Mouse (Mus musculus) spleen, adult 2 months (tissue): Measurements from ENCODE around the gene Kcnk3. TPM values are rescaled to one million over a fixed set of nuclear protein-coding genes. Genes with fewer than 3 reads are reported as not detected.

Experiments
- DNase-seq, 2 experiments: peaks; one replicate each; pipeline versions ENCODE4 v3.0.0 to v3.0.0-alpha.2; 2012 to 2021; ENCODE audit warnings: low spot score in 2 of 2, low read depth in 1 of 2
- H3K27ac ChIP-seq: fragments of 200-500 bp; 2 replicates; pipeline ENCODE4 v1.5.1; 2012; ENCODE audit warnings: low read length, inconsistent platforms; ENCODE audit not compliant: insufficient read depth
- H3K27me3 ChIP-seq: fragments of 200-500 bp; 2 replicates; pipeline ENCODE4 v1.6.1; 2012; ENCODE audit warnings: mild to moderate bottlenecking, moderate library complexity, low read length, inconsistent platforms; ENCODE audit not compliant: control insufficient read depth, insufficient read depth
- H3K36me3 ChIP-seq: fragments of 200-500 bp; 2 replicates; pipeline ENCODE4 v1.6.1; 2012; ENCODE audit warnings: mild to moderate bottlenecking, low read length, inconsistent platforms; ENCODE audit not compliant: control insufficient read depth, insufficient read depth
- H3K4me1 ChIP-seq: fragments of 200-500 bp; 2 replicates; pipeline ENCODE4 v1.6.1; 2011; ENCODE audit warnings: inconsistent platforms; ENCODE audit not compliant: control insufficient read depth, insufficient read depth, insufficient read length
- H3K4me3 ChIP-seq: fragments of 200-500 bp; 2 replicates; pipeline ENCODE4 v1.5.1; 2011; ENCODE audit warnings: mild to moderate bottlenecking, inconsistent platforms; ENCODE audit not compliant: insufficient read depth, insufficient read length; ENCODE audit errors: extremely low read depth
- CTCF ChIP-seq: fragments of 200-500 bp; IDR thresholded peaks from 2 replicates; pipeline ENCODE4 v1.5.1; 2011; ENCODE audit warnings: mild to moderate bottlenecking, inconsistent platforms; ENCODE audit not compliant: insufficient read depth, insufficient read length, insufficient replicate concordance; ENCODE audit errors: extremely low read depth
- POLR2A ChIP-seq: fragments of 200-500 bp; IDR thresholded peaks from 2 replicates; pipeline ENCODE4 v1.6.1; 2011; ENCODE audit warnings: low read depth, low read length, inconsistent platforms
- WGBS: fragments of 180-500 bp; shearing (Covaris S2); methylation state at CpG from one replicate; pipeline ENCODE4 v1.1.7; 2018; 5-methylcytosine and 5-hydroxymethylcytosine counted together
- polyA plus RNA-seq: library from polyadenylated mRNA; depleted of rRNA; stranded (reverse); fragments of >200 nt; gene quantifications from 2 replicates; pipeline ENCODE4 v1.2.3, GENCODE M21; 2012

Kcnk3 gene
- polyA plus RNA-seq, 1 experiment: 7.9 TPM

DNA sequence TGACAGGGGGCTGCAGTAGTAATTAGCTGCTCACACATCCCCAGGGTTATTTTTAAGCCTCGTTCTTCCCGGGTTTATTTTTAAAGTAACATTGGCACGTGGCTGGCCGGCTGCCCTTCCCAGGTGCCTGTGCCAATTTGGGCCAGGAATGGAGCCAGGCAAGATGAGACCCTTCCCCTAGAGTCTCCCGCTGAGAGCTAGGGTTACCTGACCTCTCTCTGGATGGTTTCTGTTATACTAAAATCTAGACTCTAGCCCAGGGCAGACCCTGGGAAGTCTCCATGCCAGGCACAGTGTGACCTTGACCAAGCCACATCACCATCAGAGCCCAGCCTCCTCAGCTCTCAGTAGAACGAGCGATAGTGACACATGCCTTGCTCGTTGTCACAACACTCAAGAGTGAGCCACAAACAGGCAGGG, 16.8 kb downstream of the Kcnk3 start:
- H3K27ac ChIP-seq: no peak overlapping the region
- no peak for TF ChIP-seq CTCF
- no peak for TF ChIP-seq POLR2A
- DNase-seq: no peak
- WGBS: 77% methylated on average over 8 of the region's 8 CpGs
- no peaks in the 10 kb centered on the region for H3K36me3 ChIP-seq
- H3K4me3 ChIP-seq: no peak overlapping the region
- H3K4me1 ChIP-seq: no peaks in the 10 kb centered on the region
- no peaks in the 10 kb centered on the region; the same call in 1 of the 2 replicates for H3K27me3 ChIP-seq

DNA sequence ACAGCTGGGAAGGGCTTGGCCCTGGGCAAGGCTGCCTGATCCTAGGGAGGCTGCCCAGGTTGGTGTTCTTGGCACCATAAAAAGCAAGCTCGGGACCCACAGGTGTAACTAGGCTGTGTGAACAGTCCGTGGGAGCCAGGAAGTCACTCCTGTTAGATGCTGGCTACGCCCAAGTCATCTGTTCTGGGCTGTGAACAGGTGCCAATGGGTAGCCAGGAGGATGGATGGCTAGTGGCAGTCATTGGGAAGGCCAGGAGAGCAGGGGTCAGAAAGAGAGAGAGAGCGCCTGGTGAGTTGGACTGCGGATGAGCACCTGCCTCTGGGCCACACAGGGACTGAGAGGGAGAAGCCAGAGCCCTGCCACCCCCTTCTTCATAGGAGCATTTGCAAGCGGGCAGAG, 17.7 kb downstream of the Kcnk3 start:
- no peaks in the 10 kb centered on the region for H3K36me3 ChIP-seq
- 80% methylated on average over 6 of the region's 6 CpGs for WGBS
- H3K4me3 ChIP-seq: no peak overlapping the region
- H3K27ac ChIP-seq: no peak overlapping the region
- no peaks in the 10 kb centered on the region for H3K4me1 ChIP-seq
- no peaks in the 10 kb centered on the region; the same call in 1 of the 2 replicates for H3K27me3 ChIP-seq
- no peak for DNase-seq
- TF ChIP-seq POLR2A (no peak), CTCF (no peak)

- Histone ChIP-seq H3K4me3 (no peak overlapping the region), H3K27me3 (no peaks in the 10 kb centered on the region; the same call in 1 of the 2 replicates), H3K36me3 (no peaks in the 10 kb centered on the region), H3K4me1 (no peaks in the 10 kb centered on the region), H3K27ac (no peak overlapping the region)
- TF ChIP-seq CTCF (no peak), POLR2A (no peak)
- DNase-seq: no peak
- 67% methylated on average over 16 of the region's 16 CpGs for WGBS
Observed at GRCm38 (mm10) chr5:30606424-30607073, 18.6 kb downstream of the Kcnk3 start.

DNA sequence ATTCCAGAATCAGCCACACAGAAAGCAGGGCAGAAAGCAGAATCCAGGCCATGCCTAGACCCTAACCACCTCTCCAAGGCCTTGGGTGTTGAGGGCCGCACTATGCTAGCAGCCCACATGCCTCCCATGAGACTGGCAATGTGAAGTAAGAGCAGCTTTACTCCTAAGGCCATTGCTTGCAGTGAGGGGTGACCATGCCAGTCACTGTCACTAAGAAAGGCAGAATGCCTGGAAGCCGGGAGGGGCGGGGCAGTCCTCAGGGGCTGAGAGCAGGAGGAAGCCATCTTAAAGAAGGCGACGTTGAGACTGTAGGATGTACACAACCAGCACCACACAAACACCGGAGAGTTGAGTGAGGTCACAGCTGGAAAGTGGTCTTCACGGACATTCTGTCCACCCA, 21.1 kb downstream of the Kcnk3 start:
- TF ChIP-seq POLR2A: no peak
- TF ChIP-seq CTCF: no peak
- WGBS: 92% methylated on average over 7 of the region's 7 CpGs
- Histone ChIP-seq H3K27me3 (no peaks in the 10 kb centered on the region), H3K4me3 (no peak overlapping the region), H3K36me3 (no peaks in the 10 kb centered on the region), H3K27ac (no peak overlapping the region), H3K4me1 (no peaks in the 10 kb centered on the region)
- DNase-seq: no peak

DNA sequence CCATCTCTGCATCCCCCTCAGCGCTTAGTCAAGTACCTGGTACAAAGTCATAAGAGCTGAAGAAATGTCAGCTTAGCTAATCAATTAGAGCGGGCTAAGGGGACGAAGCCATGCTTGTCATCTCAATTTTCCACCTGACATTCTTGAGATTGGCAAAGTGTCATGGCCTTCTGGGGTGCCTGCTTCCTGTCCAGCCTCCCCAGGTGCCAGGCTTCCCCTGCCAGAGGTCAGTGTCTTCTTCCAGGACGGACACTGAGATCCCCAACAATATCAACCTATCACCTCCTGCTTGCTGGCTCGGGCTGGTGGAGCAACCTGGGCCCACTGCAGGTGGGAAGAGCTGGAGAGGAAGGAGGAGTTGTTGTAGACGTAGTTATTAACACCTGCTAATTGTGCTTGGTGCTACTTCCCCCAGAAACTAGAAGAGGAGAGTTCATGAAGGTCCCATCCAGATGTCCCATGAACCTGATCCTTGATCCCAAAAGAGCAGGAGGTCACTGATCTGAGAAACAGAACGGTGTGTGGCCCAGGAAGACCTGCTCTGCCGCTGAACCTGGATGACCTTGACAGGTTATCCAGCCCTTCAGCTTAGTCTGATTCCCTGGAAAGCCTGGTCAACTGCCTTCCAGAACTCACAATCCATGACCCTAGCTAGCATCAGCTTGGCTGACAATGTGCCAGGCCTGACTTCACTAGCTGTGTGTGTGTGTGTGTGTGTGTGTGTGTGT, 22.1 kb downstream of the Kcnk3 start:
- H3K4me3 ChIP-seq: no peak overlapping the region
- DNase-seq: no peak
- H3K27ac ChIP-seq: no peak overlapping the region
- no peaks in the 10 kb centered on the region; the same call in 1 of the 2 replicates for H3K4me1 ChIP-seq
- no peak for TF ChIP-seq POLR2A
- no peak for TF ChIP-seq CTCF
- H3K36me3 ChIP-seq: no peaks in the 10 kb centered on the region
- no peaks in the 10 kb centered on the region for H3K27me3 ChIP-seq
- 83% methylated on average over 8 of the region's 8 CpGs for WGBS

- WGBS: 76% methylated on average over 1 of the region's 1 CpGs
- no peaks in the 10 kb centered on the region for H3K27me3 ChIP-seq
- TF ChIP-seq POLR2A (no peak), CTCF (no peak)
- H3K4me1 ChIP-seq: no peaks in the 10 kb centered on the region; the same call in 1 of the 2 replicates
- no peak overlapping the region for H3K4me3 ChIP-seq
- no peak for DNase-seq
- H3K36me3 ChIP-seq: no peaks in the 10 kb centered on the region
- no peak overlapping the region for H3K27ac ChIP-seq
Observed at GRCm38 (mm10) chr5:30611091-30611490, 23.1 kb downstream of the Kcnk3 start.

- H3K36me3 ChIP-seq: no peaks in the 10 kb centered on the region
- no peak overlapping the region for H3K27ac ChIP-seq
- TF ChIP-seq POLR2A (no peak), CTCF (no peak)
- no peak for DNase-seq
- H3K4me1 ChIP-seq: no peaks in the 10 kb centered on the region; the same call in 1 of the 2 replicates
- no peaks in the 10 kb centered on the region for H3K27me3 ChIP-seq
- WGBS: 71% methylated on average over 3 of the region's 3 CpGs
- H3K4me3 ChIP-seq: no peak overlapping the region
Observed at GRCm38 (mm10) chr5:30611689-30612088, 23.7 kb downstream of the Kcnk3 start.
